Mouse (Mus musculus) midbrain, embryonic 11.5 days (tissue): ENCODE results near the gene Larp1. TPM values are rescaled to one million over a fixed set of nuclear protein-coding genes. Genes with fewer than 3 reads are reported as not detected.
A peak's percentile ranks its signal among the peaks of the same experiment; 100 is the strongest.
"Not testable (repeated sequence)": the region's sequence is repeated elsewhere in the genome, so short reads cannot be mapped to it uniquely, and the experiment has no call there.

Experiments
- ATAC-seq: fragments of 200-750 bp; cut with Nextera tagmentation; 2 replicates; pipeline ENCODE4 v1.8.0; 2017; ENCODE audit warnings: moderate TSS enrichment, moderate library complexity; ENCODE audit not compliant: low FRiP score
- DNase-seq: peaks from one replicate; pipeline ENCODE4 v3.0.0; 2015; ENCODE audit warnings: low spot score; ENCODE audit errors: missing footprints
- H3K27ac ChIP-seq: fragments of 300-500 bp; sonication (generic); 2 replicates; pipeline ENCODE4 v1.5.1; 2014; ENCODE audit warnings: low read depth, low read length
- H3K27me3 ChIP-seq: fragments of 300-500 bp; sonication (generic); 2 replicates; pipeline ENCODE4 v1.6.1; 2014; ENCODE audit warnings: mild to moderate bottlenecking, low read length, moderate library complexity, mixed read lengths; ENCODE audit not compliant: control insufficient read depth, insufficient read depth
- H3K36me3 ChIP-seq: fragments of 300-500 bp; sonication (generic); 2 replicates; pipeline ENCODE4 v1.6.1; 2014; ENCODE audit warnings: mild to moderate bottlenecking, low read length, moderate library complexity, mixed read lengths; ENCODE audit not compliant: control insufficient read depth, insufficient read depth
- H3K4me1 ChIP-seq: fragments of 300-500 bp; sonication (generic); 2 replicates; pipeline ENCODE4 v1.6.1; 2014; ENCODE audit warnings: low read length; ENCODE audit not compliant: control insufficient read depth, insufficient read depth
- H3K4me2 ChIP-seq: fragments of 300-500 bp; sonication (generic); 2 replicates; pipeline ENCODE4 v1.6.1; 2014; ENCODE audit warnings: mild to moderate bottlenecking, moderate library complexity
- H3K4me3 ChIP-seq: fragments of 300-500 bp; sonication (generic); 2 replicates; pipeline ENCODE4 v1.5.1; 2014; ENCODE audit warnings: low read depth, low read length
- H3K9ac ChIP-seq: fragments of 300-500 bp; sonication (generic); 2 replicates; pipeline ENCODE4 v1.6.1; 2014; ENCODE audit warnings: low read length
- H3K9me3 ChIP-seq: fragments of 300-500 bp; sonication (generic); 2 replicates; pipeline ENCODE4 v1.6.1; 2016; ENCODE audit warnings: low read length; ENCODE audit not compliant: control insufficient read depth
- WGBS: fragments of 180-500 bp; shearing (Covaris S2); extraction: QIAGEN DNeasy Blood & Tissue Kit; methylation state at CpG from one replicate; pipeline ENCODE4 v1.1.7; 2014; 5-methylcytosine and 5-hydroxymethylcytosine counted together
- polyA plus RNA-seq: library from polyadenylated mRNA; unstranded; fragments of >200 nt; fragmentation: Nextera tagmentation; extraction: Ambion mirVana; gene quantifications from 2 replicates; pipeline ENCODE4 v1.2.1, GENCODE M21; 2014

Gene Larp1
- polyA plus RNA-seq, 1 experiment from 2014 or later: 14.0 TPM

GRCm38 (mm10) chr11:58061218-58061617 lies 52.4 kb downstream of the Larp1 start:
- H3K27ac ChIP-seq, H3K4me3 ChIP-seq, DNase-seq, H3K9me3 ChIP-seq, H3K9ac ChIP-seq, H3K4me1 ChIP-seq, H3K4me2 ChIP-seq, H3K27me3 ChIP-seq, ATAC-seq: not testable (repeated sequence)
- peaks cover 17% of the 10 kb centered on the region for H3K36me3 ChIP-seq
- 92% methylated on average over 3 of the region's 4 CpGs for WGBS

GRCm38 (mm10) chr11:58062586-58062985 lies 53.7 kb downstream of the Larp1 start:
- 87% methylated on average over 4 of the region's 4 CpGs for WGBS
- Histone ChIP-seq H3K27ac (no peak overlapping the region), H3K4me3 (no peak overlapping the region), H3K9ac (no peak overlapping the region), H3K9me3 (no peaks in the 10 kb centered on the region), H3K27me3 (no peaks in the 10 kb centered on the region), H3K4me2 (no peak overlapping the region), H3K36me3 (peaks cover 11% of the 10 kb centered on the region; the same call in 1 of the 2 replicates), H3K4me1 (no peaks in the 10 kb centered on the region)
- DNase-seq: no peak
- no peak for ATAC-seq

GRCm38 (mm10) chr11:58065025-58065424 lies 56.2 kb downstream of the Larp1 start:
- Histone ChIP-seq H3K9ac (no peak overlapping the region), H3K4me2 (no peak overlapping the region), H3K4me3 (no peak overlapping the region), H3K9me3 (no peaks in the 10 kb centered on the region), H3K27ac (no peak overlapping the region), H3K4me1 (no peaks in the 10 kb centered on the region), H3K27me3 (no peaks in the 10 kb centered on the region), H3K36me3 (peaks cover 5% of the 10 kb centered on the region; the same call in 1 of the 2 replicates)
- WGBS: 91% methylated on average over 4 of the region's 4 CpGs
- no peak for ATAC-seq
- DNase-seq: no peak

- H3K9me3 ChIP-seq: no peaks in the 10 kb centered on the region
- no peaks in the 10 kb centered on the region for H3K36me3 ChIP-seq
- no peak overlapping the region for H3K27ac ChIP-seq
- no peak overlapping the region for H3K4me3 ChIP-seq
- 84% methylated on average over 3 of the region's 3 CpGs for WGBS
- no peak overlapping the region for H3K9ac ChIP-seq
- H3K4me2 ChIP-seq: no peak overlapping the region
- no peak for DNase-seq
- no peak for ATAC-seq
- no peaks in the 10 kb centered on the region for H3K4me1 ChIP-seq
- H3K27me3 ChIP-seq: no peaks in the 10 kb centered on the region
These were observed 64.1 kb downstream of the Larp1 start for GRCm38 (mm10) chr11:58072978-58073377.

GRCm38 (mm10) chr11:58077270-58077669 lies 68.4 kb downstream of the Larp1 start:
- H3K9ac ChIP-seq: no peak overlapping the region
- H3K27me3 ChIP-seq: no peaks in the 10 kb centered on the region
- WGBS: 77% methylated on average over 4 of the region's 4 CpGs
- no peak overlapping the region for H3K4me3 ChIP-seq
- no peaks in the 10 kb centered on the region for H3K9me3 ChIP-seq
- H3K4me1 ChIP-seq: no peaks in the 10 kb centered on the region
- no peak for DNase-seq
- no peak overlapping the region for H3K4me2 ChIP-seq
- no peak overlapping the region for H3K27ac ChIP-seq
- ATAC-seq: no peak
- no peaks in the 10 kb centered on the region for H3K36me3 ChIP-seq

GRCm38 (mm10) chr11:58081716-58082115 lies 72.9 kb downstream of the Larp1 start:
- no peaks in the 10 kb centered on the region for H3K4me1 ChIP-seq
- H3K9me3 ChIP-seq: no peaks in the 10 kb centered on the region
- H3K27ac ChIP-seq: no peak overlapping the region
- no peak overlapping the region for H3K9ac ChIP-seq
- H3K27me3 ChIP-seq: no peaks in the 10 kb centered on the region
- no peak overlapping the region for H3K4me2 ChIP-seq
- ATAC-seq: no peak
- H3K4me3 ChIP-seq: no peak overlapping the region
- 88% methylated on average over 6 of the region's 6 CpGs for WGBS
- peak; percentile 41 for DNase-seq
- no peaks in the 10 kb centered on the region for H3K36me3 ChIP-seq

- 75% methylated on average over 4 of the region's 4 CpGs for WGBS
- Histone ChIP-seq H3K4me2 (no peak overlapping the region), H3K9ac (no peak overlapping the region), H3K4me1 (no peaks in the 10 kb centered on the region; the same call in 1 of the 2 replicates), H3K36me3 (no peaks in the 10 kb centered on the region), H3K9me3 (no peaks in the 10 kb centered on the region), H3K27ac (no peak overlapping the region), H3K27me3 (no peaks in the 10 kb centered on the region; the same call in 1 of the 2 replicates), H3K4me3 (no peak overlapping the region)
- no peak for ATAC-seq
- peak; percentile 68 for DNase-seq
These were observed 83.7 kb downstream of the Larp1 start for GRCm38 (mm10) chr11:58092541-58092940.

GRCm38 (mm10) chr11:58093021-58093528 lies 84.2 kb downstream of the Larp1 start, which contains the start of gene Gm12248:
TSS of gene Gm12248 (minus strand) at chr11:58093134.
- ATAC-seq (no peak), DNase-seq (peak; percentile 75)
- Histone ChIP-seq H3K9ac (no peak within 1 kb of the TSS), H3K4me3 (no peak within 1 kb of the TSS), H3K4me1 (peaks cover 3% of the 10 kb centered on the region; the same call in 1 of the 2 replicates), H3K27ac (no peak within 1 kb of the TSS), H3K9me3 (no peaks in the 10 kb centered on the region), H3K27me3 (no peaks in the 10 kb centered on the region; the same call in 1 of the 2 replicates), H3K4me2 (no peak within 1 kb of the TSS), H3K36me3 (no peaks in the 10 kb centered on the region)
- WGBS: 25% methylated on average over 12 of the region's 12 CpGs

- ATAC-seq (no peak), DNase-seq (peak; percentile 80)
- Histone ChIP-seq H3K36me3 (no peaks in the 10 kb centered on the region), H3K27me3 (no peaks in the 10 kb centered on the region; the same call in none of the 2 replicates), H3K4me1 (peaks cover 3% of the 10 kb centered on the region; the same call in 1 of the 2 replicates), H3K9ac (no peak overlapping the region), H3K27ac (no peak overlapping the region), H3K9me3 (no peaks in the 10 kb centered on the region), H3K4me3 (no peak overlapping the region), H3K4me2 (no peak overlapping the region)
- WGBS: 32% methylated on average over 4 of the region's 4 CpGs
These were observed 85.9 kb downstream of the Larp1 start for GRCm38 (mm10) chr11:58094766-58095165.
